Mouse (Mus musculus): ENCODE measurements around the gene Ints5.

DNA sequence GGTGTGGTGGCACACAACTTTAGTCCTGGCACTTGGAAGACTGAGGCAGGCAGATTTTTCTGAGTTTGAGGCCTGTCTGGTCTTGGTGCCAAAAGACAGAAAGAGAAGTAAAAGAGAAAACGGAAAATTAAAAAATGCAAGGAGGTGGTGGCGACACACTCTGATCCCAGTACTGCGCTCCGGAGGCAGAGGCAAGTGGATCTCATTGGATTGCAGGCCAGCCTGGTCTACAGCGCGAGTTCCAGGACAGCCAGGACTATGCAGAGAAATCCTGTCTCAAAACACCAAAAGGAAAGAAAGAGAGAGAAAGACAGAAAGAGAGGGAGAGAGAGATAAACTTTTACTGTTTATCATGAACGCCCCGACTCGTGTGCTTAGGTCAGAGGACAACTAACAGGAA lies 22.0 kb upstream of the Ints5 start:
- TF ChIP-seq CTCF (IDR thresholded peaks at IDR 0.05; ENCODE audit: control insufficient read depth, insufficient read depth, insufficient replicate concordance, low read depth, low read length) (no peak), POLR2A (IDR thresholded peaks at IDR 0.05; ENCODE audit: control insufficient read depth, low read depth, low read length) (no peak)

All from testis, adult 2 months (tissue).